Mouse (Mus musculus) layer of hippocampus, adult 8-10 months (tissue): Measurements from ENCODE around the gene Spata33. TPM values are rescaled to one million over a fixed set of nuclear protein-coding genes. Genes with fewer than 3 reads are reported as not detected.

Experiments
- DNase-seq, 2 experiments: peaks; one replicate each; pipeline ENCODE4 v3.0.0; 2022; ENCODE audit warnings: low spot score in 2 of 2
- total RNA-seq, 4 experiments: library from RNA; stranded (reverse); gene quantifications; 2 replicates each; pipeline ENCODE4 v1.2.4; 2022

Gene Spata33
- total RNA-seq, 4 experiments from 2014 or later = 5.5 to 9.7 (median 6.6) TPM

DNA sequence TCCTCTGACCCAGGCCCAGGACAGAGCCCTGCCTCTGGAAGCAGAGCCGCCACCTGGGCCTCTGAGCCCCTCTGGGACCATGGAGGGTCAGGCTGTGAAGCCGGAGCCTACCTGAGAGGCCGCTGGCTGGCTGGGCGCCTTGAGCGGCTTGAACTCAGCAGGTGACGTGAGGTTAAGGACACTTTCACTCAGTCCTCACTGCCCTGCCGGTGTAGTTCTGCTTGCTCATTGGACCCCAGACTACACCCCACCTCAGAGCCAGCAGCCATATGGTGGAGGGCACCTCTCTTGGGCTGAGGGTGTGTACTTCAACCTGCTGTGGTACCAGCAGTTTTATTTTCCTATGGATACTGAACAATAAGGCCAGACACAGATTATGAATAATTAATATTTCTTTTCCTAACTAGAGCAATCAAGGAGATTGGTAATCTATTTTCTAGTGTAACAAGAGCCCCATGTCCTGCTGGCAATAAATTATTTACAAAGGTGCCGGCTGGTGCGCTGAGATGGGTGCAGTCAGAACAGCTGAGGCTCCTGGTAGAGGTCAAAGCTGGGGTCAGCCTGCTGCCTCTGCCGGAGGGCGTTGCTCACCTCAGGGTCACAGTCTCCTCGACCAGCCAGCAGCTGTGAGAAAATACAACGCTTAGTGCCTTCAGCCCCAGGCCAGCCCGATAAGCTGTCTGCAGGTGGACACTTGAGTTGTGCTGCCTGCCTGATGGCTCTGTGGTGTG, 55.5 kb downstream of the Spata33 start:
- DNase-seq = no peak

DNA sequence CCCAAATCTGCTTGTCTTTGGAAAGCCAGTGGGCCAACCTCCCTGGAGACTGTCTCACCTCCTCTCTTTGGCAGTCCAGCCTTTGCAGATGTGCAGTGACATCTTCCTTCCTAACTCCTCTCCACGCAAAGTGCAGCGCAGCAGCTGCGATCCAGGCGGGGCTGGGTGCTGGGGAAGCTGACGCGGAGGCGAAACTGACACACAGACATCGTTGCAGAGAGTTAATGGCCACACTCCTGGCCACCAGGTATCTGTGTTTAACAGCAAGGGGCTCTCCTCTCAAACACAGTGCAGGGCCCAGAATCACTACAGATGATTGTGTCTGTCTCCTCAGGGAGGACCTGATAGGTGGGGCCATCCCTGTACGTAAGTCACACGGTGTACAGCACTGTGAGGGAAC, 58.5 kb downstream of the Spata33 start:
- DNase-seq = no peak

Other genes with a start within 250 kb of the Spata33 start
- gene Ankrd11, start 170.6 kb upstream of the Spata33 start, total RNA-seq = 100 to 1,000 TPM; 149 to 174 (median 162) TPM
- gene Spg7, start 149.9 kb upstream of the Spata33 start, total RNA-seq = 10 to 100 TPM; 51.8 to 64.2 (median 60.9) TPM
- 100 to 1,000 TPM; 359 to 512 (median 443) TPM for gene Rpl13, start 110.5 kb upstream of the Spata33 start, total RNA-seq
- gene Cpne7, start 95.5 kb upstream of the Spata33 start, total RNA-seq = 100 to 1,000 TPM; 277 to 341 (median 303) TPM
- 1 to 10 TPM; 1.7 to 3.1 (median 1.9) TPM for gene Sult5a1, start 54.5 kb upstream of the Spata33 start, total RNA-seq
- under 1 TPM in 1 of 4 experiments, not detected in 3; 0.45 TPM for gene Dpep1, start 26.6 kb upstream of the Spata33 start, total RNA-seq
- 100 to 1,000 TPM in 3 of 4 experiments, 10 to 100 TPM in 1; 95.9 to 131 (median 123) TPM for gene Chmp1a, start 69 bp upstream of the Spata33 start, total RNA-seq
- 100 to 1,000 TPM in 1 of 4 experiments, 10 to 100 TPM in 3; 84.5 to 112 (median 94.1) TPM for gene Cdk10, start 12.0 kb downstream of the Spata33 start, total RNA-seq
- 10 to 100 TPM; 55.1 to 69.3 (median 61.5) TPM for gene Spata2l, start 23.4 kb downstream of the Spata33 start, total RNA-seq
- 10 to 100 TPM; 21.0 to 27.4 (median 24.2) TPM for gene Zfp276, start 41.4 kb downstream of the Spata33 start, total RNA-seq
- gene Vps9d1, start 41.5 kb downstream of the Spata33 start, total RNA-seq = 10 to 100 TPM; 52.1 to 63.9 (median 58.9) TPM
- gene Fanca, start 105.7 kb downstream of the Spata33 start, total RNA-seq = 1 to 10 TPM in 3 of 4 experiments, under 1 TPM in 1; 0.96 to 3.2 (median 3.0) TPM
- 10 to 100 TPM; 15.8 to 16.3 (median 16.0) TPM for gene Spire2, start 119.9 kb downstream of the Spata33 start, total RNA-seq
- gene Tcf25, start 160.9 kb downstream of the Spata33 start, total RNA-seq = 100 to 1,000 TPM; 466 to 571 (median 498) TPM
- under 1 TPM in 1 of 4 experiments, not detected in 3; 0.08 TPM for gene Mc1r, start 194.3 kb downstream of the Spata33 start, total RNA-seq
- 100 to 1,000 TPM; 265 to 291 (median 279) TPM for gene Tubb3, start 198.6 kb downstream of the Spata33 start, total RNA-seq
- 10 to 100 TPM; 48.1 to 59.4 (median 54.5) TPM for gene Def8, start 210.7 kb downstream of the Spata33 start, total RNA-seq